Mouse (Mus musculus): ENCODE data around the gene Kcnh1. TPM values are rescaled to one million over a fixed set of nuclear protein-coding genes. Genes with fewer than 3 reads are reported as not detected.

The Kcnh1 gene
- polyA plus RNA-seq, 1 experiment from 2014 or later, result 1.3 TPM

- WGBS, result 42% methylated on average over 12 of the region's 12 CpGs
These were observed 332.0 kb downstream of the Kcnh1 start for GRCm38 (mm10) chr1:192522376-192523178.

GRCm38 (mm10) chr1:192525711-192526350, 335.3 kb downstream of the Kcnh1 start:
- H3K9ac ChIP-seq, result no peak overlapping the region
- ATAC-seq (replicated peaks; ENCODE audit: low FRiP score), result no peak
- no peaks in the 10 kb centered on the region for H3K36me3 ChIP-seq
- no peaks in the 10 kb centered on the region for H3K27me3 ChIP-seq
- no peak overlapping the region for H3K4me3 ChIP-seq (replicated peaks)
- no peaks in the 10 kb centered on the region for H3K9me3 ChIP-seq (replicated peaks)
- WGBS, result 75% methylated on average over 14 of the region's 14 CpGs
- H3K4me2 ChIP-seq, result no peak overlapping the region
- peaks cover 27% of the 10 kb centered on the region for H3K4me1 ChIP-seq
- no peak overlapping the region for H3K27ac ChIP-seq

More at GRCm38 (mm10) chr1:192522376-192523178, 332.0 kb downstream of the Kcnh1 start:
- ATAC-seq (replicated peaks; ENCODE audit: low FRiP score), result no peak
- Histone ChIP-seq H3K4me2 (no peak overlapping the region), H3K9ac (no peak overlapping the region), H3K4me3 (replicated peaks) (no peak overlapping the region), H3K36me3 (no peaks in the 10 kb centered on the region), H3K4me1 (peaks cover 35% of the 10 kb centered on the region), H3K27me3 (no peaks in the 10 kb centered on the region), H3K27ac (no peak overlapping the region), H3K9me3 (replicated peaks) (no peaks in the 10 kb centered on the region)

DNA sequence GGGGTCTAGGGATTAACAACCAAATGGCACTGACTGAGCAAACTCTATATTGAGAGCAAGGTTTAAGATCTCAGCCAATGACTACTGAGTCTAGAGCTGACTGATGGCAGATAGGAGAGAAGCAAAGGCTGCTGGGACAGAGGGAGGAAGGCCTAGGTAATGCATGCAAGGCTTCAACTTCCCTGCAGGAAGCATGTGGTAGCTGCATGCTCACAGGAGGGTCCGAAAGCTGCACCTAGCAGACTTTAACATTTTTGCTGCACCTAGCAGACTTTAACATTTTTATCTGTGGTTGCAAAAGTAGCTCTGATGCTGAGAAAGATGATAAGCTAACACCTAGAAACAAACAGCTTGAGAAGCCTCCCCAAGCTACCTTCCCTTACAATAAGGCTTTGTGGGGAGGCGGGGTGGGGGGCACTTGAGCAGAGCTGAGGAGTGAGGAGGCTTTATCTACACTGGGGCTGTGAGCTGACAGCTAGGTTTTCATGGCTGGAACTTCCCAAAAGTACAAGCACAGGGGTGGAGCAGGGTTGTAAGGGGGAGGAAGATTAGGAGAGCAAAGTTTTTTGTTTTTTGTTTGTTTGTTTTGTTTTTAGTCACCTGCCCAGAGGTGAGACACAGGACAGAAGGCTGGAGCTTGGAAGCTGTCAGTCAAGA, 341.0 kb downstream of the Kcnh1 start:
- Histone ChIP-seq H3K36me3 (no peaks in the 10 kb centered on the region), H3K27me3 (no peaks in the 10 kb centered on the region)
- 78% methylated on average over 2 of the region's 2 CpGs for WGBS

DNA sequence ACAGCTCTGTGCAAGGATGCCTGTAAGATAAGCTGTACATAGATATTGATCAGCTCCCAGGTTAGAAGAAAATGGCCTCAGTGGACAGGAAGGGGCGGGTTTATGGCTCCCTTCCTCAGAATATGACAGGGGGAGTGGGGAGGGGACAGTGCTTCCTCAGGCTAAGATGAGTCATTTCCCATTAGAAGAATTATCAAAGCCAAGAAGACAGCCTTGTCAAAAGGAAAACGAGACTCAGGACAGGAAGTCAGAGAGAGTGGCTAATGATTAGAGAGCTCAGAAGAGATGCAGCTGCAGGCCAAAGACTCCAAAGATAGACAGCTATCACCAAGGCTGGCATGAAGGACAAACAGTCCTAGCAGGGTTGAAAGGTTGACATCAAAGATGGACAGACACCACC, 341.6 kb downstream of the Kcnh1 start:
- 42% methylated on average over 2 of the region's 2 CpGs for WGBS
- no peaks in the 10 kb centered on the region for H3K36me3 ChIP-seq
- no peak overlapping the region for H3K9ac ChIP-seq
- no peak overlapping the region for H3K4me3 ChIP-seq (replicated peaks)
- no peaks in the 10 kb centered on the region for H3K9me3 ChIP-seq (replicated peaks)
- H3K4me1 ChIP-seq, result no peaks in the 10 kb centered on the region
- no peaks in the 10 kb centered on the region for H3K27me3 ChIP-seq
- H3K4me2 ChIP-seq, result no peak overlapping the region
- H3K27ac ChIP-seq, result no peak overlapping the region
- ATAC-seq (replicated peaks; ENCODE audit: low FRiP score), result no peak

More for the DNA sequence above, 341.0 kb downstream of the Kcnh1 start:
- no peaks in the 10 kb centered on the region for H3K4me1 ChIP-seq
- H3K4me3 ChIP-seq (replicated peaks), result no peak overlapping the region
- no peak for ATAC-seq (replicated peaks; ENCODE audit: low FRiP score)
- H3K4me2 ChIP-seq, result no peak overlapping the region
- no peak overlapping the region for H3K27ac ChIP-seq
- H3K9ac ChIP-seq, result no peak overlapping the region
- no peaks in the 10 kb centered on the region for H3K9me3 ChIP-seq (replicated peaks)

- Histone ChIP-seq H3K36me3 (no peaks in the 10 kb centered on the region), H3K9ac (no peak overlapping the region), H3K27ac (no peak overlapping the region), H3K27me3 (no peaks in the 10 kb centered on the region), H3K4me3 (replicated peaks) (no peak overlapping the region), H3K9me3 (replicated peaks) (no peaks in the 10 kb centered on the region), H3K4me2 (no peak overlapping the region), H3K4me1 (no peaks in the 10 kb centered on the region)
- no peak for ATAC-seq (replicated peaks; ENCODE audit: low FRiP score)
These were observed 342.4 kb downstream of the Kcnh1 start for GRCm38 (mm10) chr1:192533016-192533415.

DNA sequence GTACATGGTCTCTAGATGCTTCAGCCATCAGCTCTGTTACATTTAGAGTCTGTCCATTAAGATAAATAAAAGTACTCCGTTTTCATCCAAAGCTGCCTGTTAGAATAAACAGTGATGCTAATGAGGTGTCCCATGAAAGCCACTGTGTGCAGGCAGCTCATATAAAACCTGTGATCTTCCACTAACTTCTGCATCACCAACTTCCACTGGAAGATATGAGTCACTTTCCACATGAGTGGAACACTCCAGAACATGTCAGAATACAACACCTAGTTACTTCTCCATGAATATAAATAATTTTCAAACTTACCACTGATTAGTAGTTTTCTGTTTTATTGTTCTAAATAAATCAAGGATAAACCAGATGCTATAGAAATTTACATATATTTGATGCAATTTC, 345.9 kb downstream of the Kcnh1 start:
- Histone ChIP-seq H3K9me3 (replicated peaks) (no peaks in the 10 kb centered on the region), H3K27me3 (no peaks in the 10 kb centered on the region), H3K4me3 (replicated peaks) (no peak overlapping the region), H3K27ac (no peak overlapping the region), H3K4me1 (no peaks in the 10 kb centered on the region), H3K36me3 (no peaks in the 10 kb centered on the region), H3K4me2 (no peak overlapping the region), H3K9ac (no peak overlapping the region)
- WGBS, result 64% methylated on average over 1 of the region's 1 CpGs
- ATAC-seq (replicated peaks; ENCODE audit: low FRiP score), result no peak

- H3K9me3 ChIP-seq (replicated peaks), result no peaks in the 10 kb centered on the region
- ATAC-seq (replicated peaks; ENCODE audit: low FRiP score), result no peak
- no peaks in the 10 kb centered on the region for H3K27me3 ChIP-seq
- no peaks in the 10 kb centered on the region for H3K36me3 ChIP-seq
- WGBS, result 68% methylated on average over 7 of the region's 7 CpGs
- no peak overlapping the region for H3K4me3 ChIP-seq (replicated peaks)
- no peak overlapping the region for H3K27ac ChIP-seq
- no peaks in the 10 kb centered on the region for H3K4me1 ChIP-seq
- no peak overlapping the region for H3K9ac ChIP-seq
- no peak overlapping the region for H3K4me2 ChIP-seq
These were observed 346.6 kb downstream of the Kcnh1 start for GRCm38 (mm10) chr1:192537169-192537568.

DNA sequence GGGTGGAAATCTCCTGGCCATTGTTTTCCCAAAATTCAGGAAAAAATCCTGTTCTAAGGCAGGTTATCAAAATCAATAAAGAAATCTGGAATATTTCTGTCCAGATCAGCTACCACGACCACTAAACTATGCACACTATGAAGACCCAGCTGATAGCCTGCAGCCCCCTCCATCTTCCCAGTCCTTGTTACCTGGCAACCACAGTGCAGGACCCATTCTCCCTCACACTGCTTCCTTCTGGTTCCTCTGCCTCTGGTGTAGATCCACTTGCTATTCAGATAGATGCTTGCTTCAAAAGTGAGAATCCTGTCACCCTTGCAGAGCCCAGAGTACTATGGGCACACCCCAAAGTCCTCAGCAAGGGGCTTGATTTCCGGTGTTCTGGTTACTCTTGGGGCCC, 351.5 kb downstream of the Kcnh1 start:
- Histone ChIP-seq H3K36me3 (no peaks in the 10 kb centered on the region), H3K27ac (no peak overlapping the region), H3K9ac (no peak overlapping the region), H3K4me1 (no peaks in the 10 kb centered on the region), H3K9me3 (replicated peaks) (no peaks in the 10 kb centered on the region), H3K27me3 (no peaks in the 10 kb centered on the region), H3K4me3 (replicated peaks) (no peak overlapping the region), H3K4me2 (no peak overlapping the region)
- ATAC-seq (replicated peaks; ENCODE audit: low FRiP score), result no peak
- 77% methylated on average over 2 of the region's 2 CpGs for WGBS

DNA sequence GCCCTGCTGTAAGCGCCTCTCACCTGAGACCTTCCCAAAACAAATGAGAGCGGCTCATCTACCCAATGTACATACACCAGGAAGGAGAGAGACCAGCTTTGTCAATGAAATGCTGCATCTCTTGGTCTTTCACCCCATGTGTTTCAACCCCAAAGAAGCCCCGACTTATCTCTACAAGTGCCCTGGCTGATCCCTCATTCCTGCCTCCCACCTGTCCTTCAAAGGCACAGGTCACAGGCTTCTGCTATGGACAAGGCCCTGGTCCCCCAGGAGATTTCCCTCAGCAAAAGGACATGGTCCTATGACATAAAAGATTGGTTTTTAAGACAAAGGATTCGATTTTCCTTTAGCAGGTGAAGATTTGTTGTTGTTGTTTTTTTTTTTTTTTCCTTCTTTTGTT, 353.1 kb downstream of the Kcnh1 start:
- no peak for ATAC-seq (replicated peaks; ENCODE audit: low FRiP score)
- 88% methylated on average over 4 of the region's 4 CpGs for WGBS
- Histone ChIP-seq H3K9me3 (replicated peaks) (no peaks in the 10 kb centered on the region), H3K4me1 (no peaks in the 10 kb centered on the region), H3K36me3 (no peaks in the 10 kb centered on the region), H3K4me2 (no peak overlapping the region), H3K27me3 (no peaks in the 10 kb centered on the region), H3K9ac (no peak overlapping the region), H3K27ac (no peak overlapping the region), H3K4me3 (replicated peaks) (no peak overlapping the region)

GRCm38 (mm10) chr1:192544091-192544490, 353.5 kb downstream of the Kcnh1 start:
- Histone ChIP-seq H3K9me3 (replicated peaks) (no peaks in the 10 kb centered on the region), H3K4me2 (no peak overlapping the region), H3K27ac (no peak overlapping the region), H3K9ac (no peak overlapping the region), H3K4me1 (no peaks in the 10 kb centered on the region), H3K4me3 (replicated peaks) (no peak overlapping the region), H3K27me3 (no peaks in the 10 kb centered on the region), H3K36me3 (no peaks in the 10 kb centered on the region)
- no peak for ATAC-seq (replicated peaks; ENCODE audit: low FRiP score)
- 67% methylated on average over 9 of the region's 9 CpGs for whole genome bisulfite sequencing

- H3K4me2 ChIP-seq, result no peak overlapping the region
- no peaks in the 10 kb centered on the region for H3K36me3 ChIP-seq
- 66% methylated on average over 7 of the region's 7 CpGs for WGBS
- no peaks in the 10 kb centered on the region for H3K27me3 ChIP-seq
- no peaks in the 10 kb centered on the region for H3K9me3 ChIP-seq (replicated peaks)
- H3K27ac ChIP-seq, result no peak overlapping the region
- no peak overlapping the region for H3K4me3 ChIP-seq (replicated peaks)
- H3K4me1 ChIP-seq, result no peaks in the 10 kb centered on the region
- no peak overlapping the region for H3K9ac ChIP-seq
- ATAC-seq (replicated peaks; ENCODE audit: low FRiP score), result no peak
These were observed 354.3 kb downstream of the Kcnh1 start for GRCm38 (mm10) chr1:192544901-192545300.

DNA sequence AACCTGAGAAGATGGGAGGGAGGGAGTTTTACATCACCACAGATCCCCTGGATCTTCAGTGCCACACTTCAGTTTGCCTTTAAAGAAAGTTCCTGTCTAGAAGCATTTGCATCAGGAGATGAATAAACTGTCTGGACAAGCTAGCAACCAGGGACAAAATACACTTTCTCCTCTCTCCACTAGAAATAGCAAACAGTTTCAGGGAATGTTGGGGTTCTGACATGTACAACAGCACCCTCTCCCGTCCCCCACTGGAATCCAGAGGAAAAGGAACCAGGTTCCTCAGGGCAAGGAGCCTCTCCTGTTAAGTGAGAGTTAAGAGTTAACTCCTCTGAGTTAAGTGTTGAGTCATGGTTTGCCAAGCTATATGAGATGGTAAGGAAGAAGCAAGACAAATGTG, 356.3 kb downstream of the Kcnh1 start:
- Histone ChIP-seq H3K36me3 (no peaks in the 10 kb centered on the region), H3K27ac (no peak overlapping the region), H3K4me3 (replicated peaks) (no peak overlapping the region), H3K4me1 (no peaks in the 10 kb centered on the region), H3K27me3 (no peaks in the 10 kb centered on the region), H3K4me2 (no peak overlapping the region), H3K9ac (no peak overlapping the region), H3K9me3 (replicated peaks) (no peaks in the 10 kb centered on the region)
- no peak for ATAC-seq (replicated peaks; ENCODE audit: low FRiP score)
- WGBS, result 38% methylated on average over 1 of the region's 1 CpGs

Data from kidney, embryonic 15.5 days (tissue).